In the genomic region with DNA sequence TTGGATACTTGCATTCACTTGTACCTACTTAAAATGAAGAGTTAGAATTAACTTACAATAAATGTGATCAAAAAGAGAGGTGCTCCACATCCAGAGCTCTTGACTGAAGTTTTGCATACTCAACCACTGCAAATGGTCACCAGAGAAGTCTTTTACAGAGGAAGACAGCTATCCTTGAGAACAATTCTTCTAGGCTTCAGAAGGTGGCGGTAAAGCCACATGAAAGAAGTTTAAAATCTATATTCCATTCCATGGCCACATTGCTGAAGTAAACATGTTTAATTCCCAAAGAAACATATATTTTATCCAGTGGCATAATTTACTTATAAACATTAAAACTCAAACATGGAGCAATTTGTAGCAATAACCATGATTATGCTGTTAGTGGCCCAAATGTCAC, we compare ENCODE assay signal across 11 mouse cellular contexts.
A peak's percentile ranks its signal among the peaks of the same experiment; 100 is the strongest.
DNase-seq lines count a peak whose midpoint lies in the region.
"Had no signal": no experiment of that assay in that cellular context is flagged by ENCODE, and none has a peak within 500 bp of the region (broad histone marks: within the 10 kb centered on the region; RNA-seq: fewer than 3 reads in every experiment).

No protein-coding gene starts in this region.

- DNase-seq in cerebellum, postnatal 10 days: peak; percentile 35 to 48
- DNase-seq in cerebellum, postnatal 4 days (ENCODE audit: low spot score in 2 of 2): no peak
- peak; percentile 18 for DNase-seq in kidney, postnatal 14 days
- no peak for DNase-seq in kidney, postnatal 25 days
- DNase-seq in 3T3-L1 (ENCODE audit: low read depth, low spot score): peak; percentile 71
- peak; percentile 42 for DNase-seq in brain, embryonic 18.5 days (ENCODE audit: low read depth, low spot score)
- no peak for DNase-seq in spleen, adult 12 weeks (ENCODE audit: low spot score)
- DNase-seq in heart, postnatal 4 days: no peak
- DNase-seq: adrenal gland, adult 2 months; cerebellum, postnatal 25 days; spleen, adult 18-20 months had no signal

Comparison
In these comparisons a context has a peak if more than half of its experiments do, and no peak if none do; other contexts are left out.
1. DNase-seq: peak in cerebellum, postnatal 10 days (2 of 2), kidney, postnatal 14 days (single experiment), 3T3-L1 (single experiment) and brain, embryonic 18.5 days (single experiment); none in cerebellum, postnatal 4 days (0 of 2), kidney, postnatal 25 days (0 of 2), spleen, adult 12 weeks (single experiment) and heart, postnatal 4 days (single experiment).